Mouse (Mus musculus) lung, embryonic 15.5 days (tissue): ENCODE data around the gene Slc35f6. TPM values are rescaled to one million over a fixed set of nuclear protein-coding genes. Genes with fewer than 3 reads are reported as not detected.
A peak's percentile ranks its signal among the peaks of the same experiment; 100 is the strongest.

Source experiments
- ATAC-seq: fragments of 200-750 bp; cut with Nextera tagmentation; 2 replicates; pipeline ENCODE4 v1.8.0; 2017; ENCODE audit warnings: moderate number of reproducible peaks, borderline replicate concordance; ENCODE audit not compliant: low FRiP score, low TSS enrichment; ENCODE audit errors: extremely low read depth
- H3K27ac ChIP-seq: fragments of 300-500 bp; sonication (generic); 2 replicates; pipeline ENCODE4 v1.5.1; 2015; ENCODE audit warnings: moderate library complexity, mild to moderate bottlenecking, inconsistent platforms
- H3K27me3 ChIP-seq: fragments of 300-500 bp; sonication (generic); 2 replicates; pipeline ENCODE4 v1.6.1; 2015; ENCODE audit warnings: inconsistent platforms
- H3K36me3 ChIP-seq: fragments of 300-500 bp; sonication (generic); 2 replicates; pipeline ENCODE4 v1.6.1; 2015; ENCODE audit warnings: inconsistent platforms
- H3K4me1 ChIP-seq: fragments of 300-500 bp; sonication (generic); 2 replicates; pipeline ENCODE4 v1.6.1; 2015; ENCODE audit warnings: inconsistent platforms
- H3K4me2 ChIP-seq: fragments of 300-500 bp; sonication (generic); 2 replicates; pipeline ENCODE4 v1.6.1; 2015; ENCODE audit warnings: inconsistent platforms, mild to moderate bottlenecking, moderate library complexity
- H3K4me3 ChIP-seq: fragments of 300-500 bp; sonication (generic); 2 replicates; pipeline ENCODE4 v1.5.1; 2015; ENCODE audit warnings: mild to moderate bottlenecking, inconsistent platforms
- H3K9ac ChIP-seq: fragments of 300-500 bp; sonication (generic); 2 replicates; pipeline ENCODE4 v1.6.1; 2015; ENCODE audit warnings: inconsistent platforms
- H3K9me3 ChIP-seq: fragments of 300-500 bp; sonication (generic); 2 replicates; pipeline ENCODE4 v1.6.1; 2016; ENCODE audit warnings: inconsistent platforms
- WGBS: fragments of 180-500 bp; shearing (Covaris S2); methylation state at CpG from one replicate; pipeline ENCODE4 v1.1.7; 2015; 5-methylcytosine and 5-hydroxymethylcytosine counted together
- polyA plus RNA-seq: library from polyadenylated mRNA; unstranded; fragments of >200 nt; fragmentation: Nextera tagmentation; extraction: Ambion mirVana; gene quantifications from 2 replicates; pipeline ENCODE4 v1.2.1, GENCODE M21; 2015

Gene Slc35f6
- polyA plus RNA-seq, 1 experiment from 2014 or later = 26.1 TPM

GRCm38 (mm10) chr5:30613242-30613641 is 34.5 kb upstream of the Slc35f6 start:
- Histone ChIP-seq H3K27ac (peak overlapping the region; percentile 51), H3K4me2 (no peak overlapping the region), H3K9me3 (no peaks in the 10 kb centered on the region), H3K4me3 (no peak overlapping the region), H3K36me3 (no peaks in the 10 kb centered on the region), H3K27me3 (no peaks in the 10 kb centered on the region), H3K4me1 (peaks cover 60% of the 10 kb centered on the region), H3K9ac (no peak overlapping the region)
- WGBS = 56% methylated on average over 8 of the region's 8 CpGs
- ATAC-seq = no peak

GRCm38 (mm10) chr5:30614221-30614620 is 33.5 kb upstream of the Slc35f6 start:
- WGBS = 0% methylated on average over 1 of the region's 1 CpGs
- Histone ChIP-seq H3K4me1 (peaks cover 66% of the 10 kb centered on the region), H3K27me3 (no peaks in the 10 kb centered on the region), H3K4me2 (no peak overlapping the region), H3K9ac (no peak overlapping the region), H3K36me3 (no peaks in the 10 kb centered on the region), H3K4me3 (no peak overlapping the region), H3K27ac (peak overlapping the region; percentile 58), H3K9me3 (no peaks in the 10 kb centered on the region)
- peak; percentile 86 for ATAC-seq

- H3K4me2 ChIP-seq = no peak overlapping the region
- H3K27me3 ChIP-seq = no peaks in the 10 kb centered on the region
- no peak overlapping the region for H3K4me3 ChIP-seq
- WGBS = 26% methylated on average over 6 of the region's 6 CpGs
- peak overlapping the region; percentile 58; the same call in 1 of the 2 replicates for H3K27ac ChIP-seq
- H3K9me3 ChIP-seq = no peaks in the 10 kb centered on the region
- no peaks in the 10 kb centered on the region for H3K36me3 ChIP-seq
- no peak overlapping the region for H3K9ac ChIP-seq
- H3K4me1 ChIP-seq = peaks cover 66% of the 10 kb centered on the region
- ATAC-seq = 0 out of 2 replicates have a peak, but pooled peaks have one; percentile 21
Observed at GRCm38 (mm10) chr5:30615416-30615815, 32.3 kb upstream of the Slc35f6 start.

GRCm38 (mm10) chr5:30615819-30616218 is 31.9 kb upstream of the Slc35f6 start:
- Histone ChIP-seq H3K9me3 (no peaks in the 10 kb centered on the region), H3K27ac (peak overlapping the region; percentile 58; the same call in 1 of the 2 replicates), H3K9ac (no peak overlapping the region), H3K36me3 (no peaks in the 10 kb centered on the region), H3K4me3 (no peak overlapping the region), H3K27me3 (peaks cover 3% of the 10 kb centered on the region; the same call in 1 of the 2 replicates), H3K4me2 (no peak overlapping the region), H3K4me1 (peaks cover 66% of the 10 kb centered on the region)
- no peak for ATAC-seq
- 45% methylated on average over 4 of the region's 4 CpGs for WGBS

- Histone ChIP-seq H3K27ac (peak overlapping the region; percentile 48), H3K36me3 (no peaks in the 10 kb centered on the region), H3K4me1 (peaks cover 58% of the 10 kb centered on the region), H3K9ac (no peak overlapping the region), H3K9me3 (no peaks in the 10 kb centered on the region), H3K27me3 (peaks cover 10% of the 10 kb centered on the region; the same call in 1 of the 2 replicates), H3K4me3 (no peak overlapping the region), H3K4me2 (no peak overlapping the region)
- 30% methylated on average over 3 of the region's 3 CpGs for WGBS
- ATAC-seq = no peak
Observed at GRCm38 (mm10) chr5:30616644-30617043, 31.1 kb upstream of the Slc35f6 start.

GRCm38 (mm10) chr5:30617357-30617756 is 30.4 kb upstream of the Slc35f6 start:
- Histone ChIP-seq H3K27me3 (peaks cover 17% of the 10 kb centered on the region), H3K4me2 (no peak overlapping the region), H3K4me3 (no peak overlapping the region), H3K9ac (no peak overlapping the region), H3K4me1 (peaks cover 61% of the 10 kb centered on the region), H3K27ac (no peak overlapping the region), H3K36me3 (no peaks in the 10 kb centered on the region), H3K9me3 (no peaks in the 10 kb centered on the region)
- no peak for ATAC-seq
- 13% methylated on average over 3 of the region's 3 CpGs for WGBS

- H3K27ac ChIP-seq = no peak overlapping the region
- no peak overlapping the region for H3K9ac ChIP-seq
- peaks cover 22% of the 10 kb centered on the region for H3K27me3 ChIP-seq
- no peak overlapping the region for H3K4me3 ChIP-seq
- no peaks in the 10 kb centered on the region for H3K36me3 ChIP-seq
- no peak for ATAC-seq
- WGBS = 22% methylated on average over 11 of the region's 11 CpGs
- H3K9me3 ChIP-seq = no peaks in the 10 kb centered on the region
- peaks cover 66% of the 10 kb centered on the region for H3K4me1 ChIP-seq
- no peak overlapping the region for H3K4me2 ChIP-seq
Observed at GRCm38 (mm10) chr5:30617851-30618250, 29.9 kb upstream of the Slc35f6 start.

- no peak overlapping the region for H3K27ac ChIP-seq
- no peak overlapping the region for H3K4me3 ChIP-seq
- H3K4me1 ChIP-seq = peaks cover 69% of the 10 kb centered on the region
- H3K4me2 ChIP-seq = no peak overlapping the region
- no peak overlapping the region for H3K9ac ChIP-seq
- H3K27me3 ChIP-seq = peaks cover 23% of the 10 kb centered on the region
- H3K36me3 ChIP-seq = no peaks in the 10 kb centered on the region
- WGBS = 62% methylated on average over 8 of the region's 8 CpGs
- H3K9me3 ChIP-seq = no peaks in the 10 kb centered on the region
- no peak for ATAC-seq
Observed at GRCm38 (mm10) chr5:30618376-30619003, 29.2 kb upstream of the Slc35f6 start.

GRCm38 (mm10) chr5:30619211-30619610 is 28.5 kb upstream of the Slc35f6 start:
- 75% methylated on average over 2 of the region's 2 CpGs for WGBS
- peaks cover 67% of the 10 kb centered on the region for H3K4me1 ChIP-seq
- ATAC-seq = no peak
- H3K9me3 ChIP-seq = no peaks in the 10 kb centered on the region
- H3K27ac ChIP-seq = no peak overlapping the region
- no peak overlapping the region for H3K9ac ChIP-seq
- no peaks in the 10 kb centered on the region for H3K36me3 ChIP-seq
- peaks cover 23% of the 10 kb centered on the region for H3K27me3 ChIP-seq
- H3K4me2 ChIP-seq = no peak overlapping the region
- H3K4me3 ChIP-seq = no peak overlapping the region

- no peak overlapping the region for H3K9ac ChIP-seq
- ATAC-seq = no peak
- H3K4me2 ChIP-seq = no peak overlapping the region
- H3K36me3 ChIP-seq = no peaks in the 10 kb centered on the region
- H3K27me3 ChIP-seq = peaks cover 23% of the 10 kb centered on the region
- H3K27ac ChIP-seq = no peak overlapping the region
- H3K4me3 ChIP-seq = no peak overlapping the region
- 96% methylated on average over 20 of the region's 20 CpGs for WGBS
- H3K4me1 ChIP-seq = peaks cover 61% of the 10 kb centered on the region
- H3K9me3 ChIP-seq = no peaks in the 10 kb centered on the region
Observed at GRCm38 (mm10) chr5:30620567-30620966, 27.2 kb upstream of the Slc35f6 start.

- 89% methylated on average over 9 of the region's 9 CpGs for WGBS
- H3K36me3 ChIP-seq = no peaks in the 10 kb centered on the region
- H3K4me2 ChIP-seq = no peak overlapping the region
- peaks cover 54% of the 10 kb centered on the region for H3K4me1 ChIP-seq
- H3K4me3 ChIP-seq = no peak overlapping the region
- no peak overlapping the region for H3K27ac ChIP-seq
- H3K9ac ChIP-seq = no peak overlapping the region
- no peak for ATAC-seq
- peaks cover 23% of the 10 kb centered on the region for H3K27me3 ChIP-seq
- no peaks in the 10 kb centered on the region for H3K9me3 ChIP-seq
Observed at GRCm38 (mm10) chr5:30621211-30621790, 26.4 kb upstream of the Slc35f6 start.

GRCm38 (mm10) chr5:30621844-30622176 is 25.9 kb upstream of the Slc35f6 start:
- peak overlapping the region; percentile 29; the same call in 1 of the 2 replicates for H3K4me3 ChIP-seq
- no peaks in the 10 kb centered on the region for H3K9me3 ChIP-seq

More at GRCm38 (mm10) chr5:30621844-30622176, 25.9 kb upstream of the Slc35f6 start:
- no peak overlapping the region for H3K27ac ChIP-seq
- H3K4me2 ChIP-seq = peak overlapping the region; percentile 62
- WGBS = 55% methylated on average over 22 of the region's 22 CpGs
- peaks cover 49% of the 10 kb centered on the region for H3K4me1 ChIP-seq
- ATAC-seq = no peak
- no peak overlapping the region for H3K9ac ChIP-seq
- H3K27me3 ChIP-seq = peaks cover 23% of the 10 kb centered on the region
- no peaks in the 10 kb centered on the region for H3K36me3 ChIP-seq
